Mouse (Mus musculus) hindbrain, postnatal 0 days (tissue): Measurements from ENCODE around the gene Phf21a. TPM values are rescaled to one million over a fixed set of nuclear protein-coding genes. Genes with fewer than 3 reads are reported as not detected.

ENCODE experiments used
- ATAC-seq: fragments of 200-750 bp; cut with Nextera tagmentation; 2 replicates; pipeline ENCODE4 v1.8.0; 2017; ENCODE audit warnings: mild to moderate bottlenecking, moderate TSS enrichment, moderate library complexity
- DNase-seq: peaks from one replicate; pipeline ENCODE4 v3.0.0-alpha.2; 2015; ENCODE audit warnings: low spot score
- H3K27ac ChIP-seq: fragments of 300-500 bp; sonication (generic); 2 replicates; pipeline ENCODE4 v1.5.1; 2014; ENCODE audit warnings: mild to moderate bottlenecking
- H3K27me3 ChIP-seq: fragments of 300-500 bp; sonication (generic); 2 replicates; pipeline ENCODE4 v1.6.1; 2014; ENCODE audit warnings: low read length, mixed read lengths; ENCODE audit not compliant: insufficient read depth
- H3K36me3 ChIP-seq: fragments of 300-500 bp; sonication (generic); 2 replicates; pipeline ENCODE4 v1.6.1; 2014; ENCODE audit warnings: low read length, mixed read lengths; ENCODE audit not compliant: insufficient read depth
- H3K4me1 ChIP-seq: fragments of 300-500 bp; sonication (generic); 2 replicates; pipeline ENCODE4 v1.6.1; 2014; ENCODE audit warnings: antibody characterized with exemption, low read length, mixed read lengths; ENCODE audit not compliant: insufficient read depth
- H3K4me2 ChIP-seq: fragments of 300-500 bp; sonication (generic); 2 replicates; pipeline ENCODE4 v1.6.1; 2014; ENCODE audit warnings: low read depth, mild to moderate bottlenecking, low read length, moderate library complexity, mixed read lengths
- H3K4me3 ChIP-seq: fragments of 300-500 bp; sonication (generic); 2 replicates; pipeline ENCODE4 v1.5.1; 2014; ENCODE audit warnings: low read length
- H3K9ac ChIP-seq: fragments of 300-500 bp; sonication (generic); replicated peaks from 2 replicates; pipeline ENCODE4 v1.6.1; 2014; ENCODE audit warnings: mild to moderate bottlenecking, low read length, moderate library complexity, mixed read lengths
- H3K9me3 ChIP-seq: fragments of 300-500 bp; sonication (generic); 2 replicates; pipeline ENCODE4 v1.6.1; 2016; ENCODE audit warnings: low read length, mixed read lengths
- CTCF ChIP-seq: IDR thresholded peaks from 2 replicates; pipeline ENCODE4 v1.5.1; 2016; ENCODE audit warnings: antibody characterized with exemption, control low read depth, low read depth
- WGBS: fragments of 180-500 bp; shearing (Covaris S2); extraction: QIAGEN DNeasy Blood & Tissue Kit; methylation state at CpG from one replicate; pipeline ENCODE4 v1.1.7; 2014; 5-methylcytosine and 5-hydroxymethylcytosine counted together
- polyA plus RNA-seq: library from polyadenylated mRNA; unstranded; fragments of >200 nt; fragmentation: Nextera tagmentation; extraction: Ambion mirVana; gene quantifications from 2 replicates; pipeline ENCODE4 v1.2.1, GENCODE M21; 2015
- total RNA-seq: library from RNA; depleted of rRNA; stranded (reverse); fragments of >200 nt; gene quantifications from 2 replicates; pipeline ENCODE4 v1.2.3, GENCODE M21; 2014

Gene Phf21a
- total and polyA plus RNA-seq, 2 experiments from 2014 or later = 26.6 to 109 TPM

GRCm38 (mm10) chr2:92210409-92210808 is 117.5 kb downstream of the Phf21a start:
- 95% methylated on average over 1 of the region's 1 CpGs for WGBS
- Histone ChIP-seq H3K27me3 (no peaks in the 10 kb centered on the region), H3K9me3 (no peaks in the 10 kb centered on the region), H3K4me2 (no peak overlapping the region), H3K4me1 (no peaks in the 10 kb centered on the region), H3K36me3 (no peaks in the 10 kb centered on the region), H3K27ac (no peak overlapping the region), H3K4me3 (no peak overlapping the region), H3K9ac (no peak overlapping the region)
- no peak for DNase-seq
- ATAC-seq = no peak
- no peak for TF ChIP-seq CTCF

DNA sequence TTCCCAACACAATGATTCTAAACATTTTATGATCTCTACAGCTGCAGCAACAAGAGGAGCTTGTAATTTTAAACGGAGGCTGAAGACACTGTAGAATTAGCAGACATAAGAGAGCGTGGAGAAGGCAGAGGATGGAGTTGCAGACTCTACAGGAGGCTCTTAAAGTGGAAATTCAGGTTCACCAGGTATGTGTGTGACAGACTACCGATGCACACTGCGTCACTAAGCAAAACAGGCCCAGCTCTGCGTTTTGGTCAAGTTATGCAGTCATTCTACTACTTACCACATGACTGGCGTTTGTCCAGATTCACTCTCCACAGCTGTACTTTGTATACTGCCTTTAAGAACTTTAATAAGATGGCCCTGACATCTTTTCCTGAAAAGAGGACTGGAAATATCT is 128.5 kb downstream of the Phf21a start:
- Histone ChIP-seq H3K27ac (no peak overlapping the region), H3K9me3 (no peaks in the 10 kb centered on the region), H3K27me3 (no peaks in the 10 kb centered on the region), H3K36me3 (peaks cover 18% of the 10 kb centered on the region; the same call in 1 of the 2 replicates), H3K4me1 (no peaks in the 10 kb centered on the region), H3K4me2 (no peak overlapping the region), H3K9ac (no peak overlapping the region), H3K4me3 (no peak overlapping the region)
- TF ChIP-seq CTCF = no peak
- no peak for DNase-seq
- ATAC-seq = no peak
- WGBS = 91% methylated on average over 6 of the region's 6 CpGs

GRCm38 (mm10) chr2:92225592-92225991 is 132.7 kb downstream of the Phf21a start:
- no peaks in the 10 kb centered on the region for H3K9me3 ChIP-seq
- DNase-seq (no peak), ATAC-seq (no peak)
- H3K4me1 ChIP-seq = no peaks in the 10 kb centered on the region
- WGBS = 78% methylated on average over 1 of the region's 1 CpGs
- H3K27me3 ChIP-seq = no peaks in the 10 kb centered on the region
- no peak overlapping the region for H3K27ac ChIP-seq
- no peak overlapping the region for H3K4me2 ChIP-seq
- no peak for TF ChIP-seq CTCF
- no peak overlapping the region for H3K9ac ChIP-seq
- H3K4me3 ChIP-seq = no peak overlapping the region
- H3K36me3 ChIP-seq = peaks cover 16% of the 10 kb centered on the region; the same call in 1 of the 2 replicates

DNA sequence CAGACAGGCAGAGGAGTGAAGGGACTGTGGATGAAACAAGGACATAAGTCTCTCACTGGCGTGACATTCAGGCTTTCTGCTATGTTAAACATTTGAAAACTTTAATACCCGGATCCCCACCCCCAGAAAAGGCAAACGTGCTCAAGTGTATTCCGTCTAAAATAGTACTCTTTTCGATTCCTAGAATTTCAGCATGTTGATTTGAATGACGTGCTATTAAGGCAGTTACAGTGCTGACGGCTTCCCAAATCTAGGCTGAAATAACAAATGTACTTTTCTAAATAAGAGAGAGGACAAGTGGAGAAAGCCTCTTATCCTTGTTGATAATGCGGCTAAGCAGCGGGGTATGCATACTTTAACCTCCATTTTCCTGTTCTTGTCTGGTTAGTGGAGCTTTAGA is 137.1 kb downstream of the Phf21a start:
- no peak for TF ChIP-seq CTCF
- Histone ChIP-seq H3K36me3 (peaks cover 9% of the 10 kb centered on the region; the same call in 1 of the 2 replicates), H3K27me3 (no peaks in the 10 kb centered on the region), H3K9ac (no peak overlapping the region), H3K27ac (no peak overlapping the region), H3K4me1 (no peaks in the 10 kb centered on the region), H3K4me3 (no peak overlapping the region), H3K9me3 (no peaks in the 10 kb centered on the region), H3K4me2 (no peak overlapping the region)
- WGBS = 95% methylated on average over 9 of the region's 9 CpGs
- ATAC-seq (no peak), DNase-seq (no peak)

GRCm38 (mm10) chr2:92231706-92232105 is 138.8 kb downstream of the Phf21a start:
- no peaks in the 10 kb centered on the region for H3K27me3 ChIP-seq
- TF ChIP-seq CTCF = no peak
- no peak overlapping the region for H3K4me2 ChIP-seq
- H3K4me3 ChIP-seq = no peak overlapping the region
- no peaks in the 10 kb centered on the region for H3K4me1 ChIP-seq
- H3K36me3 ChIP-seq = peaks cover 13% of the 10 kb centered on the region; the same call in 1 of the 2 replicates
- no peak overlapping the region for H3K9ac ChIP-seq
- no peak for DNase-seq
- no peak overlapping the region for H3K27ac ChIP-seq
- H3K9me3 ChIP-seq = no peaks in the 10 kb centered on the region
- ATAC-seq = no peak

DNA sequence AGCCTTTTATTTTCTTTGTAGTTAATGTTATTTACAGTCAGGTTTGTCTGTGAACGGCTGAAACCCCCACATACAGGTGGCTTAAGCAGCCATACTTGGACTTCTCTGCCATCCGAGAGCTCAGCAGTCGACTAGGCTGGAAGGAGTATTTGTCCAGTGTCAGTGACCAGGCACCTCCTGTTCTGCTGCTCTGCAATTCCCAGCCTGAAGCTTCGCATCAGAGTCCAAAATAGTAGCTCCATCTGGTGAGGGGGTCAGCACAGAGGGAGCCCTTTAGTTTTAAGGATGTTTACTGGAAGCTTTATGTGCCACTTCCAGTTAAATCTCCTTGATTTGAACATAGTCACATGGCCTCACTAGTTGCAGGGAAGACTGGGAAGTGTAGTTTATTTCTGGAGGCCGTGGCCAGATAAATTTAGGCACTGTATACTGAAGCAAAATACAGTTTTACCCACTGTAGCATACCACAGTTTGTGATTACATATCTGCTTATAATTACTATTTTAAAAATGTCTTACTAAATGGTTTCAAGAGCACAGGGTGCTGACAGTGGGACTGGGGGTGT is 141.9 kb downstream of the Phf21a start:
- no peak for ATAC-seq
- TF ChIP-seq CTCF = no peak
- WGBS = 89% methylated on average over 5 of the region's 5 CpGs
- H3K9me3 ChIP-seq = no peaks in the 10 kb centered on the region
- H3K4me2 ChIP-seq = no peak overlapping the region
- no peaks in the 10 kb centered on the region for H3K4me1 ChIP-seq
- no peaks in the 10 kb centered on the region for H3K27me3 ChIP-seq
- DNase-seq = no peak
- H3K36me3 ChIP-seq = peaks cover 10% of the 10 kb centered on the region; the same call in 1 of the 2 replicates
- no peak overlapping the region for H3K9ac ChIP-seq
- H3K4me3 ChIP-seq = no peak overlapping the region
- H3K27ac ChIP-seq = no peak overlapping the region

- H3K27me3 ChIP-seq = no peaks in the 10 kb centered on the region
- WGBS = 89% methylated on average over 2 of the region's 2 CpGs
- H3K4me3 ChIP-seq = no peak overlapping the region
- ATAC-seq (no peak), DNase-seq (no peak)
- peaks cover 5% of the 10 kb centered on the region; the same call in 1 of the 2 replicates for H3K36me3 ChIP-seq
- H3K9me3 ChIP-seq = no peaks in the 10 kb centered on the region
- H3K27ac ChIP-seq = no peak overlapping the region
- TF ChIP-seq CTCF = no peak
- no peaks in the 10 kb centered on the region for H3K4me1 ChIP-seq
- H3K4me2 ChIP-seq = no peak overlapping the region
- no peak overlapping the region for H3K9ac ChIP-seq
Observed at GRCm38 (mm10) chr2:92240299-92240698, 147.4 kb downstream of the Phf21a start.
